Mouse (Mus musculus): ENCODE data around the gene H2-T23. TPM values are rescaled to one million over a fixed set of nuclear protein-coding genes. Genes with fewer than 3 reads are reported as not detected.

The H2-T23 gene
- total and polyA plus RNA-seq, 3 experiments = 12.2 to 18.3 TPM; not detected in 1

DNA sequence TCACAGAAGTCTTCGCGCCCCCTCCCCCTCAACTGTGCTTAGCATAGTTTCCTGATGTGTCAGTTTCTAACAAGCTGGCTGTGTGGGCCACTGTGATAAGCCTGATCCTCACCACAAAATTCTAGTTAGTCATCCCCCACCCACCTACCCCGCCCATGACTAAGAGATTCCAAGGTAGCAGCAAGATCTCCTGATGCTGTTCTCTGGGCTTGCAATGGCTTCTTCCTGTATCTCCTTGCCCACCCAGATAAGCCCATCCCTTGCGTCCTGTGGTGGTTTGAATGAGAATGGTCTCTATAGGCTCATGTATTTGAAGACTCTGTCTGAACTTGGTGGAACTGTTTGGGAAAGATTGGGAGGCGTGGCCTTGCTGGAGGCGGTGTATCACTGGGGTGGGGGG, 30.7 kb downstream of the H2-T23 start (continued):
- TF ChIP-seq EP300 (IDR thresholded peaks at IDR 0.05; ENCODE audit: low read depth in 1 of 2, low read length in 2 of 2) = peak; percentile 90 to 97
- no peak; a peak in 1 of 4 replicates for TF ChIP-seq POLR2A (IDR thresholded peaks at IDR 0.05; ENCODE audit: control insufficient read depth in 1 of 2, insufficient read depth in 1 of 2, low read depth in 1 of 2, low read length in 2 of 2, poor library complexity in 1 of 2)
- peak; percentile 94 for TF ChIP-seq MAZ (IDR thresholded peaks at IDR 0.05; ENCODE audit: low read depth, low read length)
- no peak for TF ChIP-seq POLR2AphosphoS5 (IDR thresholded peaks at IDR 0.05; ENCODE audit: borderline replicate concordance, low read depth, low read length)
- no peak for TF ChIP-seq POLR2AphosphoS2 (IDR thresholded peaks at IDR 0.05; ENCODE audit: low read length)
- no peak for TF ChIP-seq UBTF (IDR thresholded peaks at IDR 0.05; ENCODE audit: borderline replicate concordance, insufficient read depth, low read depth, low read length)
- TF ChIP-seq ZC3H11A (IDR thresholded peaks at IDR 0.05; ENCODE audit: low read depth, low read length) = no peak
- no peak for TF ChIP-seq USF2 (IDR thresholded peaks at IDR 0.05; ENCODE audit: borderline replicate concordance in 1 of 2, insufficient read depth in 1 of 2, low read depth in 1 of 2, low read length in 2 of 2)
- no peak for TF ChIP-seq NELFE (IDR thresholded peaks at IDR 0.05; ENCODE audit: low read depth, low read length)
- TF ChIP-seq CHD2 (IDR thresholded peaks at IDR 0.05; ENCODE audit: low read length) = peak; percentile 77
- TF ChIP-seq JUND (IDR thresholded peaks at IDR 0.05; ENCODE audit: low read depth, low read length) = peak; percentile 76; the same call in 1 of the 2 replicates
- TF ChIP-seq RAD21 (IDR thresholded peaks at IDR 0.05; ENCODE audit: low read depth, low read length) = no peak
- no peak for TF ChIP-seq HCFC1 (IDR thresholded peaks at IDR 0.05; ENCODE audit: low read depth, low read length)
- peak; percentile 50; the same call in 1 of the 2 replicates for TF ChIP-seq MYC (IDR thresholded peaks at IDR 0.05; ENCODE audit: low read depth, low read length)
- no peak for TF ChIP-seq CTCF (IDR thresholded peaks at IDR 0.05 in 2 of 3, conservative IDR thresholded peaks at IDR 0.05 in 1 of 3; ENCODE audit: control insufficient read depth in 1 of 3, insufficient read depth in 1 of 3, low read depth in 2 of 3, low read length in 3 of 3, poor library complexity in 1 of 3, severe bottlenecking in 1 of 3)
- no peak for TF ChIP-seq KAT2A (conservative IDR thresholded peaks at IDR 0.05; ENCODE audit: low read depth, low read length)
- peak; percentile 93 for TF ChIP-seq TCF12 (IDR thresholded peaks at IDR 0.05; ENCODE audit: low read depth, low read length)
- TF ChIP-seq GABPA (IDR thresholded peaks at IDR 0.05; ENCODE audit: low read depth, low read length) = no peak
- peak; percentile 96 for TF ChIP-seq ETS1 (IDR thresholded peaks at IDR 0.05; ENCODE audit: low read depth, low read length)
- no peak for TF ChIP-seq MEF2A (IDR thresholded peaks at IDR 0.05; ENCODE audit: extremely low read depth, insufficient replicate concordance, low read depth, low read length, poor library complexity, severe bottlenecking)

DNA sequence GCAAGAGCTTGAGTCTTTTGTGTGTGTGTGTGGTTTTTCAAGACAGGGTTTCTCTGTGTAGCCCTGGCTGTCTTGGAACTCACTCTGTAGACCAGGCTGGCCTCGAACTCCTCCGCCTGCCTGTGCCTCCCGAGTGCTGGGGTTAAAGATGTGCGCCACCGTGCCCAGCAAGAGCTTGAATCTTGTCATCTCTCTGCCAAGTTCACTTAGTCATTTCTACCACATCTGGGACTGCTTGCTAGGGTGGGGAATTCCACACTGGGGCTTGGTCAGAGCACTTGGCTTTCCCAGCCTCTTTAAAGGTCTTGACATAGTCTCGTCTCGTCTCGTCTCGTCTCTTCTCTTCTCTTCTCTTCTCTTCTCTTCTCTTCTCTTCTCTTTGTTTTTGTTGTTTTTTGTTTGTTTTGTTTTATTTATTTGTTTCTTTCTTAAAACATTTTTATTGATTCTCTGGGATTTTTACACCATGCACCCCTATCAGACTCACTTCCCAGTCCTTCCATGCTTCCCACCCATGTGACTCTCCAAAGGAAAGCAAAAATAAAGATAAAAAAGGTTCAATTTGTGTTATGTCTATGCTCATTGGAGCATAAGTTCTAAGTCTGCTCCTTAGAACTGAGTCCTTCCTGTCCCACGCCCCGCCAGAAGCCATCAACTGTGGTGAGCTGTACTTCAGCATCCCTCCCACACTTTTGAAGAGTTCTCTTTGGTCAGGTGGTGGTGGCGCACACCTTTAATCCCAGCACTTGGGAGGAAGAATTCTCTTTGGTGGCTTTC, 31.3 kb downstream of the H2-T23 start:
- H3K9me3 ChIP-seq (replicated peaks; ENCODE audit: insufficient read depth, low read length) = no peaks in the 10 kb centered on the region
- peaks cover 33 to 52% of the 10 kb centered on the region in 2 experiments for H3K4me1 ChIP-seq (ENCODE audit: control insufficient read depth in 1 of 2, insufficient read depth in 2 of 2, low read length in 2 of 2)
- peaks cover 10 to 55% of the 10 kb centered on the region in 2 experiments for H3K36me3 ChIP-seq (ENCODE audit: control insufficient read depth in 1 of 2, insufficient read depth in 2 of 2, low read length in 2 of 2)
- TF ChIP-seq SMC3 (IDR thresholded peaks at IDR 0.05; ENCODE audit: low read depth, low read length) = no peak
- TF ChIP-seq MAX (IDR thresholded peaks at IDR 0.05; ENCODE audit: low read length) = peak; percentile 60
- TF ChIP-seq USF1 (IDR thresholded peaks at IDR 0.05; ENCODE audit: low read depth, low read length) = peak; percentile 56; the same call in 1 of the 2 replicates
- no peak for TF ChIP-seq MAZ (IDR thresholded peaks at IDR 0.05; ENCODE audit: low read depth, low read length)
- TF ChIP-seq MYC (IDR thresholded peaks at IDR 0.05; ENCODE audit: low read depth, low read length) = peak; percentile 10; the same call in 1 of the 2 replicates
- no peak for TF ChIP-seq USF2 (IDR thresholded peaks at IDR 0.05; ENCODE audit: borderline replicate concordance in 1 of 2, insufficient read depth in 1 of 2, low read depth in 1 of 2, low read length in 2 of 2)
- TF ChIP-seq TAL1 (IDR thresholded peaks at IDR 0.05; ENCODE audit: low read length) = no peak
- TF ChIP-seq ETS1 (IDR thresholded peaks at IDR 0.05; ENCODE audit: low read depth, low read length) = no peak; the same call in 1 of the 2 replicates
- H3K9ac ChIP-seq (ENCODE audit: control insufficient read depth, low read depth, low read length, poor library complexity, severe bottlenecking) = peak overlapping the region; percentile 49
- no peak overlapping the region for H3K4me3 ChIP-seq (ENCODE audit: control insufficient read depth in 1 of 2, insufficient read depth in 1 of 2, low read depth in 2 of 2, low read length in 2 of 2)
- H3K79me2 ChIP-seq (ENCODE audit: control insufficient read depth, insufficient read depth, low read length, poor library complexity) = peaks cover 61% of the 10 kb centered on the region
- H3K27ac ChIP-seq (ENCODE audit: control insufficient read depth, low read depth, low read length) = peak overlapping the region; percentile 98
- no peaks in the 10 kb centered on the region for H3K27me3 ChIP-seq (ENCODE audit: control insufficient read depth in 1 of 2, insufficient read depth in 2 of 2, low read length in 2 of 2)
- DNase-seq (ENCODE audit: low read depth, low spot score) = peak; percentile 87

Data from MEL (cell line).